Mouse (Mus musculus) liver, adult 2 months (tissue): Measurements from ENCODE around the gene Gfy. TPM values are rescaled to one million over a fixed set of nuclear protein-coding genes. Genes with fewer than 3 reads are reported as not detected.

Source experiments
- DNase-seq: peaks from one replicate; pipeline ENCODE4 v3.0.0-alpha.2; 2011; ENCODE audit warnings: low read depth, low spot score; ENCODE audit errors: extremely low read depth
- H3K27ac ChIP-seq: fragments of 200-500 bp; replicated peaks from 2 replicates; pipeline ENCODE4 v1.5.1; 2012; ENCODE audit warnings: low read depth, mild to moderate bottlenecking, control low read depth, inconsistent platforms, low read length; ENCODE audit not compliant: insufficient read depth
- H3K27me3 ChIP-seq: fragments of 200-500 bp; 2 replicates; pipeline ENCODE4 v1.6.1; 2012; ENCODE audit warnings: mild to moderate bottlenecking, moderate library complexity, low read length, inconsistent platforms; ENCODE audit not compliant: control insufficient read depth, insufficient read depth
- H3K36me3 ChIP-seq: fragments of 200-500 bp; 2 replicates; pipeline ENCODE4 v1.6.1; 2012; ENCODE audit warnings: low read length, inconsistent platforms; ENCODE audit not compliant: control insufficient read depth, insufficient read depth
- H3K4me1 ChIP-seq: fragments of 200-500 bp; 2 replicates; pipeline ENCODE4 v1.6.1; 2011; ENCODE audit warnings: low read length; ENCODE audit not compliant: control insufficient read depth, insufficient read depth
- H3K4me3 ChIP-seq: fragments of 200-500 bp; 2 replicates; pipeline ENCODE4 v1.5.1; 2011; ENCODE audit warnings: low read depth, mild to moderate bottlenecking, control low read depth, low read length, moderate library complexity; ENCODE audit not compliant: insufficient read depth
- H3K79me2 ChIP-seq: fragments of 200-500 bp; 2 replicates; pipeline ENCODE4 v1.6.1; 2012; ENCODE audit warnings: inconsistent platforms, mild to moderate bottlenecking, low read length, moderate library complexity; ENCODE audit not compliant: control insufficient read depth, insufficient read depth
- H3K9ac ChIP-seq: fragments of 200-500 bp; 2 replicates; pipeline ENCODE4 v1.6.1; 2012; ENCODE audit warnings: low read depth, mild to moderate bottlenecking, control low read depth, inconsistent platforms, low read length
- CTCF ChIP-seq: fragments of 200-500 bp; IDR thresholded peaks from 2 replicates; pipeline ENCODE4 v1.5.1; 2011; ENCODE audit warnings: low read depth, low read length, control low read depth
- POLR2A ChIP-seq: fragments of 200-500 bp; IDR thresholded peaks from 2 replicates; pipeline ENCODE4 v1.6.1; 2011; ENCODE audit warnings: low read length, control low read depth; ENCODE audit not compliant: insufficient read depth; ENCODE audit errors: extremely low read depth
- WGBS: fragments of 180-500 bp; shearing (Covaris S2); methylation state at CpG from one replicate; pipeline ENCODE4 v1.1.7; 2018; 5-methylcytosine and 5-hydroxymethylcytosine counted together
- polyA plus RNA-seq: library from polyadenylated mRNA; depleted of rRNA; stranded (reverse); fragments of >200 nt; gene quantifications from 2 replicates; pipeline ENCODE4 v1.2.3, GENCODE M21; 2012
- total RNA-seq: library from RNA; depleted of rRNA; stranded (reverse); fragments of >200 nt; gene quantifications from 2 replicates; pipeline ENCODE4 v1.2.3, GENCODE M21; 2014

Gfy gene
- total and polyA plus RNA-seq, 2 experiments, result not detected

DNA sequence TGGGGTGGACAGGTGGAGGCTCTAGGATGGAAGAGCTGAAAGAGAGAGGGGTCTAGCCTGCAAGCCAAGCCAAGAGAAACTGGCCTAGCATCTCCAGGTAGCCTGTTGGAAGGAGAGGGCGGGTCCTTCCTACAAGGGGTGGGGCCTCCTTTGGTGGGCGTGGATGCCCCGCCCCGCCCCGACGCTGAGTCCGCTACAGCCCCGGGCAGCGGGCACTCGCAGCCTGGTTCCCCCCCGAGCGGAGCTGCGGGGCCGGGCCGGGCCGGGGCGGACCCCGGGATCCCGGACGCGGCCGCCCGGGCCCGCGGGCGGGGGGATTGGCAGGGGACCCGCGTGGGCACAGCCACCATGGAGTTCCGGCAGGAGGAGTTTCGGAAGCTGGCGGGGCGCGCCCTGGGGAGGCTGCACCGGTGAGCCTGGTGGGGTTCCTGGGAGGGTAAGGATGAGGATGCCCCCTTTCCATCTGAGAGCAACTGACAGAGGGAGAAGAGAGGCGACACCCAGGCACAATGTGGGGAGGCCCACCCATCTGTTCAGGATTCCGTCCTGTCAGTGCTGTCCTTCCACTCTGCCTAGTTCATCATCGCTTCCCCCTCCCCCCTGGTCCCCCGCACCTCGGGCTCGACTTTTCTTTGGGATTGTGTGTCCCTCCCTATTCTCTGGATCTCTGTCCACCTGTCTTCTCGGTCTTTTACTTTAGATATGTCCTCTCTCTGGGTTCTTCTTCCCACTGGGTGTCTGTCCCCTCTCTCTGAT, 15.5 kb downstream of the Gfy start, which contains the start of gene Slc17a7:
Gene Slc17a7 (plus strand): TSS at position 215 of the 756 bp plus-strand sequence.
- Histone ChIP-seq H3K79me2 (no peaks in the 10 kb centered on the region), H3K4me3 (peak within 1 kb of the TSS; percentile 2; the same call in 1 of the 2 replicates), H3K27ac (no peak within 1 kb of the TSS), H3K27me3 (peaks cover 21% of the 10 kb centered on the region; the same call in 1 of the 2 replicates), H3K9ac (no peak within 1 kb of the TSS), H3K36me3 (no peaks in the 10 kb centered on the region), H3K4me1 (0 out of 2 replicates have a peak, but pooled peaks cover 3% of the 10 kb centered on the region)
- TF ChIP-seq POLR2A (no peak), CTCF (no peak)
- 3% methylated on average over 41 of the region's 41 CpGs for WGBS
- no peak for DNase-seq

GRCm38 (mm10) chr7:45162996-45163615, 16.3 kb downstream of the Gfy start:
- no peaks in the 10 kb centered on the region for H3K79me2 ChIP-seq
- peaks cover 14% of the 10 kb centered on the region; the same call in 1 of the 2 replicates for H3K27me3 ChIP-seq
- DNase-seq, result no peak
- 0 out of 2 replicates have a peak, but pooled peaks cover 3% of the 10 kb centered on the region for H3K4me1 ChIP-seq
- no peak overlapping the region for H3K27ac ChIP-seq
- no peak overlapping the region for H3K9ac ChIP-seq
- no peak overlapping the region for H3K4me3 ChIP-seq
- 74% methylated on average over 9 of the region's 9 CpGs for WGBS
- no peaks in the 10 kb centered on the region for H3K36me3 ChIP-seq
- TF ChIP-seq POLR2A (no peak), CTCF (no peak)

DNA sequence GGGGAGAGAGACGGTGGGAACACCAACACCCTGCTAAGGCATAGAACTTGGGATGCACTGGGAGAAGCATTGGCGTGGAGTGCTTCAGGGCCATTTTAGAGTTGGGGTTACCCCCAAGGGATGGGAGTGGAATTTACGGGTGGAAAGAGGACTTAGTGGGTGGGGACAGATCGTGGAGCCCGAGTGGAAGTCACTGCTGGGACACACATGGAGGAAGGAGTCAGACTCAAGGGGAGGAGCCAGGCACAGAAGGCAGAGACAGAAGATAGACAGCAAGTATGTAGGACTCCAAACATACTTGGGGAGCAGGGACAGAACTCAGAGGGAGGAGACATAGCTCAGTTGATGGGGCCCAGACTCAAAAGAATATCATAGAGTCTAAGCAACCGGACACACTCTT, 16.8 kb downstream of the Gfy start:
- Histone ChIP-seq H3K79me2 (no peaks in the 10 kb centered on the region), H3K4me3 (peak overlapping the region; percentile 54; the same call in 1 of the 2 replicates), H3K27ac (no peak overlapping the region), H3K4me1 (0 out of 2 replicates have a peak, but pooled peaks cover 3% of the 10 kb centered on the region), H3K9ac (no peak overlapping the region), H3K36me3 (no peaks in the 10 kb centered on the region), H3K27me3 (peaks cover 8% of the 10 kb centered on the region; the same call in 1 of the 2 replicates)
- WGBS, result 28% methylated on average over 6 of the region's 6 CpGs
- no peak for TF ChIP-seq POLR2A
- TF ChIP-seq CTCF, result no peak
- no peak for DNase-seq

DNA sequence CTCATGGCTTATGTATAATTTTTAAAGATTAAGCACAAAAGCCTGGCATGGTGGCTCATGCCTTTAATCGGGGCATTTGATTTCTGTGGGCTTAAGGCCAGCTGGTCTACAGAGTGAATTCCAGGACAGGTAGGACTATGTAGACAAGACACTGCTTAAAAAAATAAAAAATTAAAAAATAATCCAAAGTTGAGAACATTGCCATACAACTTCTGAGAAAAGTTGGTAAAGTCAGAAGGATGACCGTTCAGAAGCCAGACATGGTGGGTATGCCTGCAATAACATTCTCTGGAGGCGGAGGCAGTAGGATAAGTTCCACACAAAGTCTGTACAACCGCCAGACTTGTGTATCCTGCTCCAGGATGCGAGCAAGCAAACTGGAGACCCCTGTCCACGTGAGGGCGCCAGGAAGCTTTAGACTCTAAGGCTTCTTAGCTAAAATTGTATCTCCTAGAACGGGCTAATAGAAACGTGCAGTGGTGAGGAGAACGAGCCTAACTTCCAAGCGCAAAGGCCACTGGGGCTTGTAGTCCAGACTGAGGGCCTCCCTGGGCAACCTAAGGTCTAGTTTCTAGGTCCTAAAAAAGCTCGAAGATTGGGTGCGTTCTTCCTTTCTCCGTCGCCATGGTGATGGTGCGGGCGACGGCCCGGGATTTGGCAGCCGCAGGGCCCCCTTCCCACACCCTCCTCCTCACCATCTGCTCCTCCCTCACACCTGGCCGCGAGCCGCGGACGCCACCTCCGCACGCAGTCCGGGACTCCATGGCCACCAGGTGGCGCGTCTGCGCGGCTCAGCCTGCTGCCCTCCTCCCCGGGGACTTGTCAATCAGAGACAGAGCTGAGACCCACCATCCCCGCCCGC, 17.5 kb downstream of the Gfy start:
- H3K27me3 ChIP-seq, result peaks cover 3% of the 10 kb centered on the region; the same call in 1 of the 2 replicates
- 0 out of 2 replicates have a peak overlapping the region, but pooled peaks have one; percentile 7 for H3K9ac ChIP-seq
- H3K36me3 ChIP-seq, result no peaks in the 10 kb centered on the region
- no peak overlapping the region for H3K27ac ChIP-seq
- 7% methylated on average over 35 of the region's 35 CpGs for WGBS
- H3K79me2 ChIP-seq, result no peaks in the 10 kb centered on the region
- DNase-seq, result peak; percentile 67
- H3K4me3 ChIP-seq, result peak overlapping the region; percentile 54
- TF ChIP-seq CTCF, result peak; percentile 90
- TF ChIP-seq POLR2A, result no peak
- H3K4me1 ChIP-seq, result 0 out of 2 replicates have a peak, but pooled peaks cover 3% of the 10 kb centered on the region

DNA sequence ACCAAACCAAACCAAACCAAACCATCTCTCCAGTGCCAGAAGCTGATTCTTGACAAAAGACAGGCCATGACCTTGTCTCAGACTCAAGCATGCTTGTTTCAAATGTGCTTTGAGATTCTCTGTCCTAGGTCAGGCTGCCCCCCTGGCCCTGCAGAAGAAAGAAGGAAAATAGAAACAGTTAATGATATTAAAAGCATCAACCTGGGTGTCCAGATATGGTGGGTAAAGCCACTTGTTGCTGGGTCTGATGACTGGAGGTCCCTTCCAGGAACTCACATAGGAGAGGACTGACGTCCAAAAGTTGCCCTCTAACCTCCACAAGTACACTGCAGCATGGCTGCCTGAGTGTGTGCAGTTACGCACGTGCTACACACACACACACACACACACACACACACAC, 18.5 kb downstream of the Gfy start:
- Histone ChIP-seq H3K79me2 (no peaks in the 10 kb centered on the region), H3K4me1 (0 out of 2 replicates have a peak, but pooled peaks cover 3% of the 10 kb centered on the region), H3K9ac (no peak overlapping the region), H3K27me3 (no peaks in the 10 kb centered on the region; the same call in 1 of the 2 replicates), H3K27ac (no peak overlapping the region), H3K36me3 (no peaks in the 10 kb centered on the region), H3K4me3 (no peak overlapping the region)
- 90% methylated on average over 3 of the region's 3 CpGs for WGBS
- DNase-seq, result no peak
- no peak for TF ChIP-seq CTCF
- no peak for TF ChIP-seq POLR2A
